Mouse (Mus musculus) kidney, embryonic 16.5 days (tissue): ENCODE measurements around the gene Msantd4. TPM values are rescaled to one million over a fixed set of nuclear protein-coding genes. Genes with fewer than 3 reads are reported as not detected.
"Not testable (repeated sequence)": the region's sequence is repeated elsewhere in the genome, so short reads cannot be mapped to it uniquely, and the experiment has no call there.

Experiments
- ATAC-seq: fragments of 200-750 bp; cut with Nextera tagmentation; 2 replicates; pipeline ENCODE4 v1.8.0; 2017; ENCODE audit warnings: moderate TSS enrichment; ENCODE audit not compliant: low FRiP score, low TSS enrichment
- H3K27ac ChIP-seq: fragments of 300-500 bp; sonication (generic); 2 replicates; pipeline ENCODE4 v1.5.1; 2014; ENCODE audit warnings: low read length
- H3K27me3 ChIP-seq: fragments of 300-500 bp; sonication (generic); 2 replicates; pipeline ENCODE4 v1.6.1; 2014; ENCODE audit warnings: low read length, control low read depth, mixed read lengths; ENCODE audit not compliant: insufficient read depth
- H3K36me3 ChIP-seq: fragments of 300-500 bp; sonication (generic); 2 replicates; pipeline ENCODE4 v1.6.1; 2014; ENCODE audit warnings: low read length, control low read depth, mixed read lengths; ENCODE audit not compliant: insufficient read depth
- H3K4me1 ChIP-seq: fragments of 300-500 bp; sonication (generic); 2 replicates; pipeline ENCODE4 v1.6.1; 2014; ENCODE audit warnings: low read length, control low read depth, mixed read lengths; ENCODE audit not compliant: insufficient read depth
- H3K4me2 ChIP-seq: fragments of 300-500 bp; sonication (generic); replicated peaks from 2 replicates; pipeline ENCODE4 v1.6.1; 2014; ENCODE audit warnings: low read depth, low read length
- H3K4me3 ChIP-seq: fragments of 300-500 bp; sonication (generic); 2 replicates; pipeline ENCODE4 v1.5.1; 2014; ENCODE audit warnings: mild to moderate bottlenecking, low read length
- H3K9ac ChIP-seq: fragments of 300-500 bp; sonication (generic); replicated peaks from 2 replicates; pipeline ENCODE4 v1.6.1; 2014; ENCODE audit warnings: low read length
- H3K9me3 ChIP-seq: fragments of 300-500 bp; sonication (generic); 2 replicates; pipeline ENCODE4 v1.6.1; 2016; ENCODE audit warnings: low read length, control low read depth
- WGBS: fragments of 180-500 bp; shearing (Covaris S2); extraction: QIAGEN DNeasy Blood & Tissue Kit; methylation state at CpG from one replicate; pipeline ENCODE4 v1.1.7; 2014; 5-methylcytosine and 5-hydroxymethylcytosine counted together
- microRNA-seq: library from miRNA; unstranded; fragments of <30 nt; microRNA quantifications from one replicate; pipeline ENCODE4, GENCODE M21; 2016
- polyA plus RNA-seq: library from polyadenylated mRNA; unstranded; fragments of >200 nt; fragmentation: Nextera tagmentation; extraction: Ambion mirVana; gene quantifications from 2 replicates; pipeline ENCODE4 v1.2.1, GENCODE M21; 2015

Msantd4 gene
- 48.6 and 49.2 TPM in 2 replicates for polyA plus RNA-seq

GRCm38 (mm10) chr9:4375828-4376639, at the start of gene Msantd4:
Gene Msantd4 (plus strand): TSS chr9:4376562.
- Histone ChIP-seq H3K9ac (peak within 1 kb of the TSS; percentile 82), H3K36me3 (peaks cover 8% of the 10 kb centered on the region), H3K4me1 (peaks cover 15% of the 10 kb centered on the region), H3K27ac (peak within 1 kb of the TSS; percentile 88), H3K27me3 (no peaks in the 10 kb centered on the region), H3K4me2 (peak within 1 kb of the TSS; percentile 68), H3K4me3 (peak within 1 kb of the TSS; percentile 86), H3K9me3 (no peaks in the 10 kb centered on the region)
- 1% methylated on average over 31 of the region's 31 CpGs for WGBS
- peak; percentile 100 for ATAC-seq

GRCm38 (mm10) chr9:4353163-4353562, 23.2 kb upstream of the Msantd4 start:
- Histone ChIP-seq H3K4me3 (no peak overlapping the region), H3K4me1 (no peaks in the 10 kb centered on the region), H3K9me3 (no peaks in the 10 kb centered on the region), H3K36me3 (no peaks in the 10 kb centered on the region), H3K27me3 (no peaks in the 10 kb centered on the region), H3K27ac (no peak overlapping the region), H3K4me2 (no peak overlapping the region), H3K9ac (no peak overlapping the region)
- no peak for ATAC-seq
- WGBS: 90% methylated on average over 1 of the region's 1 CpGs

GRCm38 (mm10) chr9:4376640-4377120, 318 bp downstream of the Msantd4 start:
- H3K4me2 ChIP-seq: peak overlapping the region; percentile 68
- H3K9me3 ChIP-seq: no peaks in the 10 kb centered on the region
- peak overlapping the region; percentile 86 for H3K4me3 ChIP-seq
- peak overlapping the region; percentile 84 for H3K27ac ChIP-seq
- no peaks in the 10 kb centered on the region for H3K27me3 ChIP-seq
- peaks cover 15% of the 10 kb centered on the region for H3K4me1 ChIP-seq
- no peak for ATAC-seq
- H3K36me3 ChIP-seq: peaks cover 8% of the 10 kb centered on the region
- WGBS: under 1% methylated on average over 15 of the region's 15 CpGs
- peak overlapping the region; percentile 77 for H3K9ac ChIP-seq

GRCm38 (mm10) chr9:4400801-4401200, 24.4 kb downstream of the Msantd4 start:
- not testable (repeated sequence) for H3K27me3 ChIP-seq, H3K4me3 ChIP-seq, H3K4me1 ChIP-seq, ATAC-seq, H3K9ac ChIP-seq, H3K27ac ChIP-seq, H3K36me3 ChIP-seq, H3K4me2 ChIP-seq, H3K9me3 ChIP-seq
- WGBS: 97% methylated on average over 11 of the region's 11 CpGs

Small RNA genes within 50 kb of the gene (microRNA-seq; reads per million reads assigned to microRNA genes)
- gene Gm23992: not detected

Other genes with a start within 250 kb of the Msantd4 start
- 31.8 and 33.2 TPM in 2 replicates for gene Aasdhppt, start 67.1 kb upstream of the Msantd4 start, polyA plus RNA-seq
- 5.5 and 6.3 TPM in 2 replicates for gene Kbtbd3, start 66.7 kb upstream of the Msantd4 start, polyA plus RNA-seq